Mouse (Mus musculus) retina, postnatal 7 days (tissue): ENCODE data around the gene Npb.

ENCODE experiments used
- DNase-seq: peaks from one replicate; pipeline ENCODE4 v3.0.0-alpha.2; 2012; ENCODE audit warnings: low read depth, low spot score

The Npb gene

DNA sequence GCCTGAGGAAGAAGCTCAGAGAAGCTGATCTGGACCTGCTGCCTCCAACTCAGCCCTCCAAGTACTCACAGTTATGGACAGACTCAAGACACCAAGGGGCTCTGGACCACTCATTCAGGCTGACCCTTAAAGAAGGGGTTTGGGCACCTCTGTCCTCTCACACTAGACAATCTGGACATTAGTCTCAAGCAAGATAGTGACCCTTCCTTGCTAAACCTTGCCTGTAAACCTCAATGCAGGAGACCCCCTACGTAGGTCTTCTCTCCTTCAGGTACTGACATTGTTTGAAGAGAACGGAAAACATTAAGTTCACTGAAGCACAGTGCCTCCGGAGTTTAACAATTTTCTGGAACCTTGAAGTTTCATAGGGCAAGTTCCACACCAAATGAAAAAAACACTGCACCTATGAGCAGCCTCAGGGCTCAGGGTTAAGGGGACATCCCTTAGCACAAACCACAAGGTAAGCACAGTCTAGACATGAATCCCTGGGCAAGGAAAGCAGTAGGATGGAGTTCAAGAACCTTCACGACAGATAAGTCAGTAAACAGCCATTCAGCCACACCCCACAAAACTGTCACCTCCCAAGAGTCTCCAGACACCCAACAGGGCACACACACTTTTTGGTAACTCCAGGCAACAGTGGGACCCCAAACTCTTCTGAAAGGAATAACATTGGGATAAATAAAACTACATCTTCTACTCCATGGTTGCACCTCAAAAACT lies 23.6 kb downstream of the Npb start:
- DNase-seq = no peak

DNA sequence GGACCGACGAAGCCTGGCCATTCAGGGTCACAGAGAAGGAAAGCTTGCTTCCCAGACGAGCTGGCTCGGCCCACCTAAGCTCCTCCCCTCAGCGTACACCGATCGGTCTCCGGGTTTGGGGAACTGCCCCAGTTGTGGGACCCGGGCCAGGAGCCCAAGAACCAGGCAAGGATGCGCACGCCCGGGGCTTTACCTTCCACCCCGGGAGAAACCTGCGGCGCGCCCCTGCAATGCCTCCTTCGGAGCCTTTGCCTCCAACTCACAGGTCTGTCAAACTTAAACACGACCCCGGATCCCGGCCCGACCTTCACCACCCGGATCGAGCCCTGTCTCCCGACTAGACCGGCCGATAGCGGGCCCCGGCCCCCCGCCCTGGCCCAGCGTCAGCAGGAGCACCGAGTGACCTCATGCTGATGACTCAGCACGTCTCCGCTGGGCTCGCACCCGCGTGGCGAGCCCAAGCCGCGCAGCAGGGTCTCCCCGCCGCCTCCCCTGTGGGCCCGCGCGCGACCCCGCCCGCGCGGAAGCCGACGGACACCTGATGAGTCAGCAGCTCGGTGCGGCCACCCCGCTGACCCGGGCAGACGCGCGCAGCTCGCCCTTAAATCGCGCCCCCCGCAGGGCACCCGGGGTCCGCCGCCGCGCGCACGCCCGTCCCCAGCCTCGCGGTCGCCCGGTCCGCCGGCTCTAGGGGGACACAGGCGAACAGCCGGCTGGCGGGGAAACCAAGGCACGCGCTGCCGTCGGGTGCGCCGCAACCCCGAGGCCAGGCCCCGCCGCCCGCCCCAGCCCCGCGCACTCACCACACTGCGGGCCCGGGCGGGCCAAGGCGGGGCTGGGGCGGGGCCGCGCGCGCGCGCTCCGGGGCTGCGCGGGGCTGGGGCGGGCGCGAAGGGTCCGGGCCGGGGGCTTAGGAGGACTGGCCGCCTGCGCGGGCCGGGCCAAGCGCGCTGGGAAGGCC lies 24.6 kb downstream of the Npb start:
- DNase-seq = peak; percentile 54

- peak; percentile 93 for DNase-seq
Measured at GRCm38 (mm10) chr11:120633520-120634343, 25.5 kb downstream of the Npb start, which contains the start of gene Mafg. Mafg (minus strand) TSS chr11:120633600.

DNA sequence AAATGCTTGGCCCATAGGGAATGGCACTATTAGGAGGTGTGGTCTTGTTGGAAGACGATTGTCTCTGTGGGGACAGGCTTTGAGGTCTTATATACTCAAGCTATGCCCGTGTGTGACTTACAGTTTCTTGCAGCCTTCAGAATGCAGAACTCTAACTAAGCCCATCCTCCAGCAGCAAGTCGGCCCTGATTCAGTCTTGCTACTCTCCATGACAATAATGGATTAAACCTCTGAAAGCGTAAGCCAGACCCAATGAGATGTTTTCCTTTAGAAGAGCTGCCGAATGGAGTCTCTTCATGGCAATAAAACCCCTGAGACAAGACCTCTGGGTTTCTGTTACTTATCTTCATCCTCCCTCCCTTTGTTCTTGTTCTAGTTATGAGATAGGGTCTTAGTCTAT lies 26.5 kb downstream of the Npb start:
- no peak for DNase-seq

DNA sequence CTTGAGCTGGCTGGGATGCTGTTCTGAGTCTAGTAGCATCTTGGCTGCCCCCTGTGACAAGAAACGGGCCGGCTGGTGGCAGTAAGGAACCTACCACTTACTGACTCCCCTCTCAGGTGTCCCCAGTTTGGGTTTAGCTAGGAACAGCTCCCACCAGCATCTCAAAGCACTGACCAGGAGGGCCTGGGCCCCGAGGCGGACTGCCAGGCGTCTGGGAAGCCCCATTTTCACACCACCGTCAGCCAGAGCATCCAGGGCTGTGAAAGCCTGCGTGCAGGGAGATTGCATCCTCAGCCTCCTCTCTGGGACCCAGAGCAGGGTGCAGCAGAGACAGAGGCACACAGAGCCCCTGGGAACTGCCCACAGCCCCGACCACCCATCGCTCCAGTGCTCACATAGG lies 33.0 kb downstream of the Npb start:
- DNase-seq = no peak

GRCm38 (mm10) chr11:120641869-120642268 lies 33.6 kb downstream of the Npb start:
- no peak for DNase-seq

- no peak for DNase-seq
Measured at GRCm38 (mm10) chr11:120642939-120643600, 34.8 kb downstream of the Npb start.

- peak; percentile 75 for DNase-seq
Measured at GRCm38 (mm10) chr11:120643601-120643987, 35.3 kb downstream of the Npb start, which contains the start of gene Pycr1. Pycr1 (minus strand) TSS chr11:120643769.

DNA sequence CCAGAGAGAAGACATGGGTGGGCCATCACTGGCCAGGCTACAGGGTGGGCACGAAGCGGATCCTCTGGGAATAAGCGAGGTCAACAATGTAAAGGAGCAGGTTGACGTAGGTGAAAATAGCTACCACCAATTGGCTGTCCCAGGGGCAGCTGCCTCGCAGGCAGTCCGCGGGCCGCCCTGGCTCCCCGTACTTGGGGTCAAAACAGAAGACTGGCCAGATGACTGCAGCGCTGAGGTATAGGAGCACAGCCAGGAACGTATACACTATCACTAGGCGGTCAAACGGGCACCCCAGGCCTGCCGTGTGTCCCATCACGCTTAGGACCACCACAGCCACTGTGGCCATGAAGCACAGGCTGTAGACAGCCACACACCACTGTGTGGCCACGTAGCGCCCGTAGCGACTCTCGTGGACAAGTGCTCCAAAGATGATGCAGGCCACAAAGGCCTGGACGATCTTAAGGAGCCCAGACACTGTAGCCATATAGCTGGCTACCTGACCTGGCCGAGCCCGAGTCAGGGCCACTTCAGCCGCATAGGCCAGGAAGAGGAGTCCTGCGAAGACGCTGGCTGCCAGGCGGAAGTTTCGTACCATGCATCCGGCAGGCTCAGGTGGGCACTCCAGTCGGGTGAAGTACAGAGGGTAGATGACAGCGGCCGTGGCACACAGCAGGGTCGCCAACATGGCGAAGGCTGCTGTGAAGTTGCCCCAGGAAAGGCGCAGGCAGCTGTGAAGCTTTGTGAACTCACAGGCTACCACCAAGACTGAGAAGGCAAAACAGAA lies 39.0 kb downstream of the Npb start:
- no peak for DNase-seq

GRCm38 (mm10) chr11:120648001-120648476 lies 39.8 kb downstream of the Npb start, which contains the start of gene Myadml2:
Myadml2 (minus strand) TSS chr11:120648158.
- no peak for DNase-seq

DNA sequence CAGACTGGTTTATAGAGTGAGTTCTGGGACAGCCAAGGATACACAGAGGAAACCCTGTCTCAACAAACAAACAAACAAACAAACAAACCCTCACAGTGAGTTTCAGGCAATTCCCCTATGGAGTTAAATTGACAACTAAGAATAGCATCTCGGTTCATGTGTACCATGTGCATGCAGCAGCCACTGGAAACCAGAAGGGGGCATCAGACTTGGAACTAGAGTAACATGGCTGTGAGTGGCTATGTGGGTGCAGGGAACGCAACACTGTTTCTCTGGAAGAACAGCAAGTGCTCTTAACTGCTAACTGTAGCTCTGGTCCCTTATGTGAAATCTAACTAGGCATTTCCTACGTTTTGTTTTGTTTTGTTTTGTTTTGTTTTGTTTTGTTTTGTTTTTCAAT lies 43.6 kb downstream of the Npb start:
- DNase-seq = no peak

DNA sequence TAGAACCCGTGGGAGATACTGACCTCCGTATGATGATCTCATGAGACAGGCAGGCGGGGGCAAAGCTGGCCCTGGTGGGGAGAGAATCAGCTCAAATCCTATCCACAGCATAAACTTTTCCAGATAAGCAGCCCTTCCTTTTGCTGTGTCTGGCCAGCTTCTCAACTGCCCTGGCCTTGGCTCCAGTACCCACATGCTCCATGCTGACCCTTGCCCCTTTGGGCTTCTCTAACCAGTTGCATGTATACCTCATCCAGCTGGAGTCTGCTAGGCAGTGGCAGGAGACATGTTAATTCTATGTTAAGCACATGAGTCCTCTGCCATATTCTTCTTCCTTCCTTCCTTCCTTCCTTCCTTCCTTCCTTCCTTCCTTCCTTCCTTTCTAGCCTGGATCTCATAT lies 46.5 kb downstream of the Npb start:
- DNase-seq = no peak

DNA sequence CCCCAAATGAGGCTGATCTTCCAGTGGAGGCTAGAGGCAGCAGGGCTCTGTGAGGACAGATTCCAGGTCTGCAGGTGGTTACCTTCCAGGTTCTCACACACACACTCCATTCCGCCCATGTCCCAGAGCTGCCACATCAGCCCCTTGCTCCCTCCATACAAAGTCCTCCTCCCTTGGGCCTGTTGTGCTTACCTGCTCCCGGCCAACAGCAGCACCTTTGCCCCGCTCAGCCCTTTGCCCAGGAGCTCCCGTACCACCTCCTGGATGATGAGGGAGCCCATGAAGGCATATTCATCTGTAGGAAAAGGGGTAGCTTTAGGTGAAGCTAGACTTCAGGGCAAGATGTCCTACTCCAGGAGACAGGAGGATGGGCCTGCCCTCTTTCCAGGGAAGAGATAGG lies 49.0 kb downstream of the Npb start:
- DNase-seq = no peak
